Mouse (Mus musculus) liver, embryonic 16.5 days (tissue): ENCODE measurements around the gene Suox. TPM values are rescaled to one million over a fixed set of nuclear protein-coding genes. Genes with fewer than 3 reads are reported as not detected.
"Not testable (repeated sequence)": the region's sequence is repeated elsewhere in the genome, so short reads cannot be mapped to it uniquely, and the experiment has no call there.

ENCODE experiments used
- ATAC-seq: fragments of 200-750 bp; cut with Nextera tagmentation; 2 replicates; pipeline ENCODE4 v1.8.0; 2017; ENCODE audit warnings: low read depth, mild to moderate bottlenecking, moderate number of reproducible peaks, moderate library complexity
- H3K27ac ChIP-seq: fragments of 300-500 bp; sonication (generic); 2 replicates; pipeline ENCODE4 v1.5.1; 2014; ENCODE audit warnings: mild to moderate bottlenecking, low read length
- H3K27me3 ChIP-seq: fragments of 300-500 bp; sonication (generic); 2 replicates; pipeline ENCODE4 v1.6.1; 2014; ENCODE audit warnings: low read depth, low read length, mixed read lengths; ENCODE audit not compliant: control insufficient read depth, insufficient read depth
- H3K36me3 ChIP-seq: fragments of 300-500 bp; sonication (generic); 2 replicates; pipeline ENCODE4 v1.6.1; 2014; ENCODE audit warnings: mild to moderate bottlenecking; ENCODE audit not compliant: control insufficient read depth, insufficient read depth
- H3K4me1 ChIP-seq: fragments of 300-500 bp; sonication (generic); 2 replicates; pipeline ENCODE4 v1.6.1; 2014; ENCODE audit warnings: low read depth, low read length, mixed read lengths; ENCODE audit not compliant: control insufficient read depth
- H3K4me2 ChIP-seq: fragments of 300-500 bp; sonication (generic); 2 replicates; pipeline ENCODE4 v1.6.1; 2014; ENCODE audit warnings: low read depth, low read length, mixed read lengths
- H3K4me3 ChIP-seq: fragments of 300-500 bp; sonication (generic); 2 replicates; pipeline ENCODE4 v1.5.1; 2014; ENCODE audit warnings: low read depth, mild to moderate bottlenecking, low read length
- H3K9ac ChIP-seq: fragments of 300-500 bp; sonication (generic); 2 replicates; pipeline ENCODE4 v1.6.1; 2014; ENCODE audit warnings: low read depth, low read length
- H3K9me3 ChIP-seq: fragments of 300-500 bp; sonication (generic); replicated peaks from 2 replicates; pipeline ENCODE4 v1.6.1; 2016; ENCODE audit warnings: low read length; ENCODE audit not compliant: control insufficient read depth
- WGBS: fragments of 180-500 bp; shearing (Covaris S2); extraction: QIAGEN DNeasy Blood & Tissue Kit; methylation state at CpG from one replicate; pipeline ENCODE4 v1.1.7; 2014; ENCODE audit not compliant: insufficient replicate concordance; 5-methylcytosine and 5-hydroxymethylcytosine counted together
- polyA plus RNA-seq: library from polyadenylated mRNA; unstranded; fragments of >200 nt; fragmentation: Nextera tagmentation; extraction: Ambion mirVana; gene quantifications from 2 replicates; pipeline ENCODE4 v1.2.1, GENCODE M21; 2015

Gene Suox
- 12.5 and 12.9 TPM in 2 replicates for polyA plus RNA-seq

- peak within 1 kb of the TSS; percentile 82 for H3K4me3 ChIP-seq
- H3K9ac ChIP-seq: peak within 1 kb of the TSS; percentile 74
- peak within 1 kb of the TSS; percentile 91 for H3K4me2 ChIP-seq
- WGBS: under 1% methylated on average over 59 of the region's 60 CpGs
- peak; percentile 95 for ATAC-seq
- H3K27ac ChIP-seq: peak within 1 kb of the TSS; percentile 16
- no peaks in the 10 kb centered on the region for H3K9me3 ChIP-seq
- H3K4me1 ChIP-seq: peaks cover 13% of the 10 kb centered on the region
- no peaks in the 10 kb centered on the region; the same call in 1 of the 2 replicates for H3K36me3 ChIP-seq
- H3K27me3 ChIP-seq: peaks cover 22% of the 10 kb centered on the region
Measured at GRCm38 (mm10) chr10:128673763-128674468, at the start of gene Suox. Suox (minus strand) TSS chr10:128674073.

- no peak overlapping the region for H3K4me2 ChIP-seq
- H3K9me3 ChIP-seq: no peaks in the 10 kb centered on the region
- WGBS: 56% methylated on average over 19 of the region's 19 CpGs
- H3K27me3 ChIP-seq: no peaks in the 10 kb centered on the region
- H3K4me3 ChIP-seq: no peak overlapping the region
- no peak for ATAC-seq
- no peak overlapping the region for H3K27ac ChIP-seq
- H3K9ac ChIP-seq: no peak overlapping the region
- no peaks in the 10 kb centered on the region for H3K36me3 ChIP-seq
- H3K4me1 ChIP-seq: no peaks in the 10 kb centered on the region; the same call in 1 of the 2 replicates
Measured at GRCm38 (mm10) chr10:128715559-128716537, 42.0 kb upstream of the Suox start.

- H3K4me1 ChIP-seq, H3K4me3 ChIP-seq, H3K9me3 ChIP-seq, ATAC-seq, H3K4me2 ChIP-seq, H3K27me3 ChIP-seq, H3K9ac ChIP-seq, H3K36me3 ChIP-seq, H3K27ac ChIP-seq: not testable (repeated sequence)
- WGBS: 81% methylated on average over 7 of the region's 7 CpGs
Measured at GRCm38 (mm10) chr10:128711318-128711717, 37.4 kb upstream of the Suox start.

DNA sequence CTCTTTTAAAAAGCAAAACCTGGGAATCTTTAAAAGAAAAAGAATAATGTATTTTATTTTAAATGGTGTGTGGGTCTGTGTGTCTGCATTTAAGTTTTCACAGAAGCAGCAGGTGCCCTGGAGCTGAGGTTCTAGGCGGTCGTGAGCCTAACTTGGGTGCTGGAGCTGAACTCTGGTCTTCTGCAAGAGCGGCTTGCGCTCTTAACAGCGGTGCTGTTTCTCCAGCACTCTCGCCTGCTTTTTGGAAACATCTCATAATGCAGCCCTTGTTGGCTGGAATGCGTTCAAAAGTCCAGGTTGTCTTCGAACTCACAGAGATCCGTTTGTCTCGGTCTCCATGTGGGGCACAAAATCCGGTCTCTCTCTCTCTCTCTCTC is 31.4 kb upstream of the Suox start:
- no peak for ATAC-seq
- Histone ChIP-seq H3K4me1 (peaks cover 19% of the 10 kb centered on the region), H3K27ac (peak overlapping the region; percentile 46; the same call in 1 of the 2 replicates), H3K4me2 (peak overlapping the region; percentile 73), H3K9me3 (no peaks in the 10 kb centered on the region), H3K4me3 (peak overlapping the region; percentile 79), H3K27me3 (no peaks in the 10 kb centered on the region), H3K9ac (peak overlapping the region; percentile 63), H3K36me3 (peaks cover 12% of the 10 kb centered on the region)
- 15% methylated on average over 11 of the region's 11 CpGs for WGBS

DNA sequence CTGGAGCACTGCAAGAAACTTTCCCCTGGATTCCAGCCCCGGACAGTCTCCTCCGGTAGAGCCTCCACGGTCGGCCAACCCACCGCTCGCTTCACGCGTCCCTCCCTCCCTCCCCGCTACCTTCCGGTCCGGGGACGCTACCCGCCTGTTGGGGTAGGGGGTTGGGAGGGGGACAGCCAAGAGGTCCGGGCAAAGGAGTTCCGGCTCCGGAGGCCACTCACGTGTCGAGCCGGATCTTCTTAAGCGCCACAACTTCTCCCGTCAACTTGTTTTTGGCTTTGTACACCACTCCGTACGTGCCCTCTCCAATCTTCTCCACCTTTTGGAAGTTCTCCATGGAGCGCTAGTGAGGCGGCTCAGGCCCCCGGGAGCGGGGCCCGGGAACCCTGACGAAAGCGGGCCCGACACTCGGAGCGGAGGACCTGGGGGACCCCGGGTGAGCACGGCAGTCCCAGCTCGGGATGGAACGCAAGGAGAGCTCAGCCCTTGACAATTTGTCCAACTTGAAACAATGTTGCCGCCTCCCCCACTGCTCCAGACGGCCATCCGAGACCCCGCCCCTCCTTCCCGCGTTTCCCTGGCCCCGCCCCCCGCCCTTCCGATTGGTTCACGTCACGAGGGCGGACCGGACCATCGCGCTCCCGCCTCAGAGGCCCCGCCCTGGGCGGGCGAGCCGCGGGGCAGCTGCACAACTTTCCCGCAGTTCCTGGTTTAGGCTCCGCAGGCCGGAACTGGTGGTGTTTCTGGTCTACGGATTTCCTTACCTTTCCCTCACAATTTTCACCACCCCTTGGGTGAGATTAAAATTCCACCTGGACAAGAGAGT is 30.8 kb upstream of the Suox start, which contains the start of gene Cdk2:
Cdk2 (minus strand) TSS at position 541 of the 826 bp plus-strand sequence.
- ATAC-seq: peak; percentile 93
- no peaks in the 10 kb centered on the region for H3K27me3 ChIP-seq
- WGBS: under 1% methylated on average over 62 of the region's 62 CpGs

GRCm38 (mm10) chr10:128703895-128704294 is 30.0 kb upstream of the Suox start, which contains the start of gene Pmel:
Pmel (plus strand) TSS chr10:128704195.
- Histone ChIP-seq H3K4me1 (peaks cover 21% of the 10 kb centered on the region), H3K4me3 (peak within 1 kb of the TSS; percentile 79), H3K9me3 (no peaks in the 10 kb centered on the region), H3K27me3 (no peaks in the 10 kb centered on the region), H3K27ac (peak within 1 kb of the TSS; percentile 87), H3K9ac (peak within 1 kb of the TSS; percentile 80), H3K36me3 (peaks cover 16% of the 10 kb centered on the region), H3K4me2 (peak within 1 kb of the TSS; percentile 73)
- no peak for ATAC-seq
- WGBS: 22% methylated on average over 4 of the region's 4 CpGs

More for the DNA sequence above, 30.8 kb upstream of the Suox start, which contains the start of gene Cdk2:
- no peaks in the 10 kb centered on the region for H3K9me3 ChIP-seq
- H3K4me2 ChIP-seq: peak within 1 kb of the TSS; percentile 73
- peaks cover 12% of the 10 kb centered on the region for H3K36me3 ChIP-seq
- peaks cover 19% of the 10 kb centered on the region for H3K4me1 ChIP-seq
- H3K9ac ChIP-seq: peak within 1 kb of the TSS; percentile 80
- peak within 1 kb of the TSS; percentile 79 for H3K4me3 ChIP-seq
- H3K27ac ChIP-seq: peak within 1 kb of the TSS; percentile 87

- Histone ChIP-seq H3K9me3 (no peaks in the 10 kb centered on the region), H3K27ac (no peak overlapping the region), H3K4me2 (peak overlapping the region; percentile 73; the same call in 1 of the 2 replicates), H3K36me3 (peaks cover 21% of the 10 kb centered on the region), H3K9ac (no peak overlapping the region), H3K4me1 (peaks cover 24% of the 10 kb centered on the region), H3K27me3 (no peaks in the 10 kb centered on the region), H3K4me3 (no peak overlapping the region)
- WGBS: 47% methylated on average over 6 of the region's 6 CpGs
- no peak for ATAC-seq
Measured at GRCm38 (mm10) chr10:128702328-128703007, 28.6 kb upstream of the Suox start.

DNA sequence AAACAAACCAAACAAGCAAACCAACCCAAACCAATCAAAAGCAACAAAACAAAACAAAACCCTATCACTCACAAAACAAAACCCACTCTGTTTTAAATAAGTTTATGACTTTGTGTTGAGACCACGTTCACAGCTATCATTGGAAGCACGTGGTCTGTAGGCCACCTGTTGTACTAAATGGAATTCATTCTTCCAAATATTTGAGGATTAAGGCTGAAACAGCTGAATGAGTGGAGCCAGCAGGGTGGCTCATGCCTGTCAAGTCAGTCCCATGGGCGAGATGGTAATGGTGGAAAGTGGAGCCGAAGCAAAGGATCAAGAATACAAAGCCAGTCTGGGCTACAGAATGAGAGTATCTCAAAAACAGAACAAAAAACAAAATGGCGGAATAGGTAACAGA is 26.8 kb upstream of the Suox start:
- no peak for ATAC-seq
- Histone ChIP-seq H3K27me3 (no peaks in the 10 kb centered on the region), H3K9me3 (no peaks in the 10 kb centered on the region), H3K4me1 (peaks cover 30% of the 10 kb centered on the region), H3K27ac (no peak overlapping the region), H3K4me2 (no peak overlapping the region), H3K4me3 (no peak overlapping the region), H3K36me3 (peaks cover 24% of the 10 kb centered on the region), H3K9ac (no peak overlapping the region)
- 81% methylated on average over 5 of the region's 5 CpGs for WGBS
